Comparison of ENCODE assay signal across 10 mouse cellular contexts in genomic region chr4:117391966-117392365, GRCm38 (mm10).
DNase-seq lines count a peak whose midpoint lies in the region; ATAC-seq and TF ChIP-seq lines count a peak whose summit lies in the region.
"Had no signal": no experiment of that assay in that cellular context is flagged by ENCODE, and none has a peak within 500 bp of the region (broad histone marks: within the 10 kb centered on the region; RNA-seq: fewer than 3 reads in every experiment).

No protein-coding gene starts in this region.

- intact Hi-C loops in heart, postnatal 10 days (cut with DNase I): no loop called here
- intact Hi-C loops in gastrocnemius, postnatal 14 days (cut with DNase I; ENCODE audit: low total_unique reads): no loop called here

- TF ChIP-seq POLR2A in limb, embryonic 14.5 days (IDR thresholded peaks at IDR 0.05; ENCODE audit: borderline replicate concordance, extremely low read depth, insufficient read depth, insufficient read length): no peak
- TF ChIP-seq POLR2A in cerebellum, adult 2 months (IDR thresholded peaks at IDR 0.05; ENCODE audit: borderline replicate concordance, insufficient read depth, low read length): no peak

- no peak for DNase-seq in heart, postnatal 10 days
- no peak for DNase-seq in stomach, postnatal 0 days (ENCODE audit: low spot score)
- no peak for DNase-seq in limb, embryonic 14.5 days (ENCODE audit: low spot score)
- DNase-seq in cerebellum, adult 2 months: no peak
- no peak for DNase-seq in gastrocnemius, postnatal 14 days
- DNase-seq in adipocyte (ENCODE audit: low spot score): no peak
- DNase-seq: kidney, postnatal 36 days had no signal

- H3K4me3 ChIP-seq in heart, embryonic 12.5 days: peak overlapping the region; percentile 20
- H3K4me3 ChIP-seq in stomach, embryonic 14.5 days (ENCODE audit: low read depth, low read length): no peak overlapping the region
- H3K4me3 ChIP-seq in stomach, postnatal 0 days (ENCODE audit: low read depth, low read length): no peak overlapping the region
- 0 out of 2 replicates have a peak overlapping the region, but pooled peaks have one; percentile 8 for H3K4me3 ChIP-seq in limb, embryonic 14.5 days (replicated peaks; ENCODE audit: low read length)
- H3K4me3 ChIP-seq in cerebellum, adult 2 months (replicated peaks; ENCODE audit: insufficient read depth, low read depth, low read length): no peak overlapping the region

- peaks cover 13% of the 10 kb centered on the region for H3K27me3 ChIP-seq in heart, embryonic 12.5 days (replicated peaks)
- H3K27me3 ChIP-seq in stomach, embryonic 14.5 days (ENCODE audit: control insufficient read depth, insufficient read depth, low read length): no peaks in the 10 kb centered on the region
- no peaks in the 10 kb centered on the region; the same call in 1 of the 2 replicates for H3K27me3 ChIP-seq in stomach, postnatal 0 days (ENCODE audit: control insufficient read depth, insufficient read depth, low read length)
- no peaks in the 10 kb centered on the region for H3K27me3 ChIP-seq in limb, embryonic 14.5 days (ENCODE audit: control insufficient read depth, insufficient read depth, low read length)
- no peaks in the 10 kb centered on the region for H3K27me3 ChIP-seq in cerebellum, adult 2 months (ENCODE audit: control insufficient read depth, insufficient read depth, low read length)

- no peak for TF ChIP-seq CTCF in stomach, postnatal 0 days (IDR thresholded peaks at IDR 0.05; ENCODE audit: low read depth)
- no peak for TF ChIP-seq CTCF in cerebellum, adult 2 months (IDR thresholded peaks at IDR 0.05; ENCODE audit: borderline replicate concordance, insufficient read depth, low read depth, low read length)

- no peak overlapping the region for H3K9ac ChIP-seq in heart, embryonic 12.5 days
- H3K9ac ChIP-seq in stomach, embryonic 14.5 days (replicated peaks; ENCODE audit: low read depth, low read length): no peak overlapping the region
- no peak overlapping the region for H3K9ac ChIP-seq in stomach, postnatal 0 days (ENCODE audit: low read length)
- H3K9ac ChIP-seq in limb, embryonic 14.5 days (ENCODE audit: low read depth, low read length, severe bottlenecking): no peak overlapping the region

- WGBS in heart, embryonic 12.5 days: under 1% methylated on average over 9 of the region's 9 CpGs
- WGBS in stomach, embryonic 14.5 days: 4% methylated on average over 9 of the region's 9 CpGs
- WGBS in stomach, postnatal 0 days: 4% methylated on average over 9 of the region's 9 CpGs
- 2% methylated on average over 4 of the region's 9 CpGs for WGBS in limb, embryonic 14.5 days
- 17% methylated on average over 9 of the region's 9 CpGs for WGBS in cerebellum, adult 2 months

- peaks cover 18% of the 10 kb centered on the region for H3K4me1 ChIP-seq in heart, embryonic 12.5 days (replicated peaks)
- peaks cover 13% of the 10 kb centered on the region for H3K4me1 ChIP-seq in stomach, embryonic 14.5 days (ENCODE audit: control insufficient read depth, insufficient read depth, low read length)
- no peaks in the 10 kb centered on the region for H3K4me1 ChIP-seq in stomach, postnatal 0 days (replicated peaks; ENCODE audit: control insufficient read depth, insufficient read depth)
- H3K4me1 ChIP-seq in limb, embryonic 14.5 days (ENCODE audit: control insufficient read depth, insufficient read depth, low read length): peaks cover 34% of the 10 kb centered on the region
- H3K4me1 ChIP-seq in cerebellum, adult 2 months (ENCODE audit: control insufficient read depth, insufficient read depth, low read length): no peaks in the 10 kb centered on the region

- peak; percentile 53 for ATAC-seq in heart, embryonic 12.5 days (ENCODE audit: insufficient number of reproducible peaks, low FRiP score)
- ATAC-seq in stomach, embryonic 14.5 days (ENCODE audit: insufficient number of reproducible peaks, insufficient read depth, low FRiP score, low read depth): no peak
- ATAC-seq in stomach, postnatal 0 days (ENCODE audit: low FRiP score, low TSS enrichment): no peak
- ATAC-seq in limb, embryonic 14.5 days (ENCODE audit: low FRiP score, low read depth): peak; percentile 71
- ATAC-seq: activated CD4-positive, CD25-positive, alpha-beta regulatory T cell, adult 4 months had no signal

- no peaks in the 10 kb centered on the region for H3K36me3 ChIP-seq in heart, embryonic 12.5 days
- no peaks in the 10 kb centered on the region for H3K36me3 ChIP-seq in stomach, embryonic 14.5 days (ENCODE audit: control insufficient read depth, insufficient read depth, low read length)
- no peaks in the 10 kb centered on the region for H3K36me3 ChIP-seq in stomach, postnatal 0 days (ENCODE audit: control insufficient read depth, insufficient read depth, low read length)
- H3K36me3 ChIP-seq in limb, embryonic 14.5 days (ENCODE audit: control insufficient read depth, insufficient read depth, low read length): no peaks in the 10 kb centered on the region

- peak overlapping the region; percentile 62 for H3K4me2 ChIP-seq in heart, embryonic 12.5 days
- H3K4me2 ChIP-seq in stomach, embryonic 14.5 days (replicated peaks; ENCODE audit: low read depth, low read length): peak overlapping the region; percentile 22
- H3K4me2 ChIP-seq in stomach, postnatal 0 days (replicated peaks; ENCODE audit: low read depth): no peak overlapping the region
- H3K4me2 ChIP-seq in limb, embryonic 14.5 days (replicated peaks; ENCODE audit: low read depth, low read length, severe bottlenecking): peak overlapping the region; percentile 45

- TF ChIP-seq EP300 in stomach, postnatal 0 days (optimal IDR thresholded peaks at IDR 0.05): no peak

- H3K27ac ChIP-seq in heart, embryonic 12.5 days (ENCODE audit: poor library complexity, severe bottlenecking): no peak overlapping the region
- no peak overlapping the region for H3K27ac ChIP-seq in stomach, embryonic 14.5 days (ENCODE audit: low read length)
- no peak overlapping the region for H3K27ac ChIP-seq in stomach, postnatal 0 days (replicated peaks)
- no peak overlapping the region for H3K27ac ChIP-seq in limb, embryonic 14.5 days (replicated peaks; ENCODE audit: low read depth, low read length)
- no peak overlapping the region; the same call in 1 of the 2 replicates for H3K27ac ChIP-seq in cerebellum, adult 2 months (ENCODE audit: insufficient read depth, low read length)

- H3K9me3 ChIP-seq in heart, embryonic 12.5 days (replicated peaks): no peaks in the 10 kb centered on the region
- H3K9me3 ChIP-seq in stomach, embryonic 14.5 days (ENCODE audit: control insufficient read depth, low read depth, low read length): no peaks in the 10 kb centered on the region
- no peaks in the 10 kb centered on the region for H3K9me3 ChIP-seq in stomach, postnatal 0 days (ENCODE audit: control insufficient read depth, low read length)
- H3K9me3 ChIP-seq in limb, embryonic 14.5 days (ENCODE audit: control insufficient read depth, low read length): no peaks in the 10 kb centered on the region

Comparison
In these comparisons a context has a peak if more than half of its experiments do, and no peak if none do; other contexts are left out.
1. ATAC-seq: peak in heart, embryonic 12.5 days (single experiment) and limb, embryonic 14.5 days (single experiment); none in stomach, embryonic 14.5 days (single experiment) and stomach, postnatal 0 days (single experiment).
2. H3K4me3 ChIP-seq: peak in heart, embryonic 12.5 days (single experiment) and limb, embryonic 14.5 days (single experiment); none in stomach, embryonic 14.5 days (single experiment), stomach, postnatal 0 days (single experiment) and cerebellum, adult 2 months (single experiment).